ENCODE assay signal across 8 mouse cellular contexts in genomic region chr11:32348433-32349283, GRCm38 (mm10). TPM values are rescaled to one million over a fixed set of nuclear protein-coding genes. Genes with fewer than 3 reads are reported as not detected.
DNase-seq lines count a peak whose midpoint lies in the region; ATAC-seq and TF ChIP-seq lines count a peak whose summit lies in the region.

No protein-coding gene starts in this region.

- 62% methylated on average over 9 of the region's 9 CpGs for WGBS in liver, adult 2 months
- 20% methylated on average over 9 of the region's 9 CpGs for WGBS in embryonic facial prominence, embryonic 12.5 days
- 23% methylated on average over 9 of the region's 9 CpGs for WGBS in intestine, postnatal 0 days
- WGBS in neural tube, embryonic 15.5 days = 14% methylated on average over 9 of the region's 9 CpGs

- no peaks in the 10 kb centered on the region; the same call in 1 of the 2 replicates for H3K9me3 ChIP-seq in embryonic facial prominence, embryonic 12.5 days
- H3K9me3 ChIP-seq in intestine, postnatal 0 days (ENCODE audit: control insufficient read depth) = no peaks in the 10 kb centered on the region
- no peaks in the 10 kb centered on the region for H3K9me3 ChIP-seq in neural tube, embryonic 15.5 days (replicated peaks)

- H3K4me1 ChIP-seq in liver, adult 2 months (ENCODE audit: control insufficient read depth, insufficient read depth, low read length) = peaks cover 1% of the 10 kb centered on the region; the same call in 1 of the 2 replicates
- peaks cover 24% of the 10 kb centered on the region for H3K4me1 ChIP-seq in embryonic facial prominence, embryonic 12.5 days
- H3K4me1 ChIP-seq in intestine, postnatal 0 days (replicated peaks; ENCODE audit: control insufficient read depth, insufficient read depth, low read length) = peaks cover 3% of the 10 kb centered on the region; the same call in 1 of the 2 replicates
- peaks cover 41% of the 10 kb centered on the region for H3K4me1 ChIP-seq in neural tube, embryonic 15.5 days

- H3K4me2 ChIP-seq in embryonic facial prominence, embryonic 12.5 days (replicated peaks) = peak overlapping the region; percentile 70
- peak overlapping the region; percentile 96 for H3K4me2 ChIP-seq in intestine, postnatal 0 days (replicated peaks; ENCODE audit: low read depth)
- H3K4me2 ChIP-seq in neural tube, embryonic 15.5 days = peak overlapping the region; percentile 86

- 0 out of 2 replicates have a peak, but pooled peaks cover 4% of the 10 kb centered on the region for H3K27me3 ChIP-seq in liver, adult 2 months (ENCODE audit: control insufficient read depth, insufficient read depth, low read length)
- no peaks in the 10 kb centered on the region for H3K27me3 ChIP-seq in embryonic facial prominence, embryonic 12.5 days
- H3K27me3 ChIP-seq in intestine, postnatal 0 days (replicated peaks; ENCODE audit: control insufficient read depth, insufficient read depth, low read length) = no peaks in the 10 kb centered on the region
- no peaks in the 10 kb centered on the region for H3K27me3 ChIP-seq in neural tube, embryonic 15.5 days (replicated peaks)

- H3K79me2 ChIP-seq in liver, adult 2 months (ENCODE audit: control insufficient read depth, insufficient read depth, low read length) = no peaks in the 10 kb centered on the region

- H3K27ac ChIP-seq in liver, adult 2 months (replicated peaks; ENCODE audit: insufficient read depth, low read depth, low read length) = no peak overlapping the region
- peak overlapping the region; percentile 87 for H3K27ac ChIP-seq in embryonic facial prominence, embryonic 12.5 days
- no peak overlapping the region for H3K27ac ChIP-seq in intestine, postnatal 0 days (ENCODE audit: low read depth, low read length)
- peak overlapping the region; percentile 84 for H3K27ac ChIP-seq in neural tube, embryonic 15.5 days (replicated peaks)

- no peak for ATAC-seq in embryonic facial prominence, embryonic 12.5 days (ENCODE audit: insufficient number of reproducible peaks, insufficient read depth, low FRiP score, low TSS enrichment)
- no peak for ATAC-seq in intestine, postnatal 0 days
- no peak for ATAC-seq in neural tube, embryonic 15.5 days (ENCODE audit: low FRiP score)
- ATAC-seq in frontal cortex, adult (ENCODE audit: low TSS enrichment) = no peak

- intact Hi-C loops in left cerebral cortex, postnatal 36 days (cut with DNase I) = loop anchor here (5.0 to 10.0 kb wide), 2 partner anchors 104 to 236 kb away; no protein-coding TSS in a partner anchor

- DNase-seq in liver, adult 2 months (ENCODE audit: extremely low read depth, low read depth, low spot score) = no peak
- DNase-seq in liver = no peak
- DNase-seq in left cerebral cortex, postnatal 36 days (ENCODE audit: low spot score in 2 of 2) = no peak
- DNase-seq in thymus, postnatal 14 days = no peak

- no peak for TF ChIP-seq POLR2A in liver, adult 2 months (IDR thresholded peaks at IDR 0.05; ENCODE audit: extremely low read depth, insufficient read depth, low read length)

- peak overlapping the region; percentile 32 for H3K4me3 ChIP-seq in liver, adult 2 months (ENCODE audit: insufficient read depth, low read depth, low read length)
- peak overlapping the region; percentile 90 for H3K4me3 ChIP-seq in embryonic facial prominence, embryonic 12.5 days
- peak overlapping the region; percentile 73 for H3K4me3 ChIP-seq in intestine, postnatal 0 days (ENCODE audit: low read depth, low read length)
- H3K4me3 ChIP-seq in neural tube, embryonic 15.5 days (replicated peaks) = peak overlapping the region; percentile 82

- TF ChIP-seq CTCF in liver, adult 2 months (IDR thresholded peaks at IDR 0.05; ENCODE audit: low read depth, low read length) = no peak
- TF ChIP-seq CTCF in intestine, postnatal 0 days (IDR thresholded peaks at IDR 0.05; ENCODE audit: low read depth) = no peak

- H3K36me3 ChIP-seq in liver, adult 2 months (ENCODE audit: control insufficient read depth, insufficient read depth, low read length) = no peaks in the 10 kb centered on the region
- H3K36me3 ChIP-seq in embryonic facial prominence, embryonic 12.5 days = peaks cover 17% of the 10 kb centered on the region
- H3K36me3 ChIP-seq in intestine, postnatal 0 days (ENCODE audit: control insufficient read depth, insufficient read depth) = 0 out of 2 replicates have a peak, but pooled peaks cover 2% of the 10 kb centered on the region
- peaks cover 20% of the 10 kb centered on the region for H3K36me3 ChIP-seq in neural tube, embryonic 15.5 days

- peak overlapping the region; percentile 87 for H3K9ac ChIP-seq in liver, adult 2 months (ENCODE audit: low read depth, low read length)
- H3K9ac ChIP-seq in embryonic facial prominence, embryonic 12.5 days = peak overlapping the region; percentile 97
- H3K9ac ChIP-seq in intestine, postnatal 0 days (ENCODE audit: low read depth, low read length) = peak overlapping the region; percentile 67
- H3K9ac ChIP-seq in neural tube, embryonic 15.5 days (replicated peaks) = peak overlapping the region; percentile 82

RNA-seq across cellular contexts. Expression of gene Sh3pxd2b, which starts 1.0 kb away (rescaled TPM):
- 0.18 and 0.47 TPM in 2 replicates for total RNA-seq in liver, adult 2 months (2014; rRNA removed)
- polyA plus RNA-seq in liver, adult 2 months (2012; rRNA removed) = 0.23 and 0.24 TPM in 2 replicates
- polyA plus RNA-seq in embryonic facial prominence, embryonic 12.5 days (2016; fragmentation: Nextera tagmentation; extraction: Ambion mirVana) = 28.8 and 30.6 TPM in 2 replicates
- polyA plus RNA-seq in intestine, postnatal 0 days (2015; fragmentation: Nextera tagmentation; extraction: Ambion mirVana) = 3.2 TPM in 2 replicates
- polyA plus RNA-seq in neural tube, embryonic 15.5 days (2015; fragmentation: Nextera tagmentation; extraction: Ambion mirVana) = 17.2 and 17.8 TPM in 2 replicates
- total RNA-seq in left cerebral cortex, postnatal 36 days (2021) = 10 to 100 TPM; 10.8 to 13.3 TPM

RNA-seq across cellular contexts. Expression of gene Hbq1a, which starts 48.8 kb away (rescaled TPM):
- 0.46 and 0.60 TPM in 2 replicates for total RNA-seq in liver, adult 2 months (2014; rRNA removed)
- not detected in 2 replicates for polyA plus RNA-seq in liver, adult 2 months (2012; rRNA removed)
- polyA plus RNA-seq in embryonic facial prominence, embryonic 12.5 days (2016; fragmentation: Nextera tagmentation; extraction: Ambion mirVana) = 0.53 TPM in 1 of 2 replicates, not detected in the other
- 0.21 TPM in 1 of 2 replicates, not detected in the other for polyA plus RNA-seq in intestine, postnatal 0 days (2015; fragmentation: Nextera tagmentation; extraction: Ambion mirVana)
- 0.79 and 1.5 TPM in 2 replicates for polyA plus RNA-seq in neural tube, embryonic 15.5 days (2015; fragmentation: Nextera tagmentation; extraction: Ambion mirVana)
- 1 to 10 TPM in 1 of 2 experiments, under 1 TPM in 1; 0.72 to 1.0 TPM for total RNA-seq in left cerebral cortex, postnatal 36 days (2021)

RNA-seq across cellular contexts. Expression of gene Hba-a2, which starts 52.4 kb away (rescaled TPM):
- 243 and 388 TPM in 2 replicates for total RNA-seq in liver, adult 2 months (2014; rRNA removed)
- 604 and 869 TPM in 2 replicates for polyA plus RNA-seq in liver, adult 2 months (2012; rRNA removed)
- 6,828 and 7,450 TPM in 2 replicates for polyA plus RNA-seq in embryonic facial prominence, embryonic 12.5 days (2016; fragmentation: Nextera tagmentation; extraction: Ambion mirVana)
- 860 and 1,295 TPM in 2 replicates for polyA plus RNA-seq in intestine, postnatal 0 days (2015; fragmentation: Nextera tagmentation; extraction: Ambion mirVana)
- polyA plus RNA-seq in neural tube, embryonic 15.5 days (2015; fragmentation: Nextera tagmentation; extraction: Ambion mirVana) = 6,998 and 8,084 TPM in 2 replicates
- 100 to 1,000 TPM; 345 to 363 TPM for total RNA-seq in left cerebral cortex, postnatal 36 days (2021)

Comparison
In these comparisons a context has a peak if more than half of its experiments do, and no peak if none do; other contexts are left out.
1. H3K27ac ChIP-seq: peak in embryonic facial prominence, embryonic 12.5 days (single experiment) and neural tube, embryonic 15.5 days (single experiment); none in liver, adult 2 months (single experiment) and intestine, postnatal 0 days (single experiment).
2. H3K4me3 ChIP-seq: peak in every context shown above with its lines; median percentile 90 in embryonic facial prominence, embryonic 12.5 days; 82 in neural tube, embryonic 15.5 days; 73 in intestine, postnatal 0 days; 32 in liver, adult 2 months.
3. Peak in every context shown above with its lines, with median percentiles within 50 percentile points of each other: H3K9ac ChIP-seq and H3K4me2 ChIP-seq.